Mouse (Mus musculus) embryonic fibroblast, embryonic 13.5 days (primary cell): ENCODE results near the gene Rnf150. TPM values are rescaled to one million over a fixed set of nuclear protein-coding genes. Genes with fewer than 3 reads are reported as not detected.

Source experiments
- H3K27ac ChIP-seq: 2 replicates; pipeline ENCODE4 v1.5.1; 2012; ENCODE audit warnings: low read length, control low read depth, inconsistent platforms; ENCODE audit not compliant: insufficient read depth
- H3K4me1 ChIP-seq: 2 replicates; pipeline ENCODE4 v1.6.1; 2011; ENCODE audit warnings: low read length; ENCODE audit not compliant: control insufficient read depth, insufficient read depth
- H3K4me3 ChIP-seq: 2 replicates; pipeline ENCODE4 v1.5.1; 2011; ENCODE audit warnings: mild to moderate bottlenecking, control low read depth, low read length; ENCODE audit not compliant: insufficient read depth
- CTCF ChIP-seq: IDR thresholded peaks from 2 replicates; pipeline ENCODE4 v1.5.1; 2011; ENCODE audit warnings: mild to moderate bottlenecking, control low read depth, low read length, moderate library complexity, borderline replicate concordance; ENCODE audit not compliant: insufficient read depth
- POLR2A ChIP-seq: IDR thresholded peaks from 2 replicates; pipeline ENCODE4 v1.6.1; 2011; ENCODE audit warnings: low read depth, mild to moderate bottlenecking, control low read depth, low read length, moderate library complexity
- polyA plus RNA-seq: library from polyadenylated mRNA; stranded (reverse); fragments of >200 nt; gene quantifications from 2 replicates; pipeline ENCODE4 v1.2.4, GENCODE M21; 2011; ENCODE audit warnings: low read depth; ENCODE audit not compliant: missing spikeins, insufficient read length

The Rnf150 gene
- polyA plus RNA-seq, result 31.2 and 36.3 TPM in 2 replicates

- Histone ChIP-seq H3K4me1 (peaks cover 7% of the 10 kb centered on the region), H3K27ac (peak within 1 kb of the TSS; percentile 76; the same call in 1 of the 2 replicates), H3K4me3 (peak within 1 kb of the TSS; percentile 74)
- TF ChIP-seq POLR2A (peak; percentile 54), CTCF (peak; percentile 87)
These were observed at the start of gene Rnf150 for GRCm38 (mm10) chr8:82863041-82863744. TSS of gene Rnf150 (plus strand) at chr8:82863356.

DNA sequence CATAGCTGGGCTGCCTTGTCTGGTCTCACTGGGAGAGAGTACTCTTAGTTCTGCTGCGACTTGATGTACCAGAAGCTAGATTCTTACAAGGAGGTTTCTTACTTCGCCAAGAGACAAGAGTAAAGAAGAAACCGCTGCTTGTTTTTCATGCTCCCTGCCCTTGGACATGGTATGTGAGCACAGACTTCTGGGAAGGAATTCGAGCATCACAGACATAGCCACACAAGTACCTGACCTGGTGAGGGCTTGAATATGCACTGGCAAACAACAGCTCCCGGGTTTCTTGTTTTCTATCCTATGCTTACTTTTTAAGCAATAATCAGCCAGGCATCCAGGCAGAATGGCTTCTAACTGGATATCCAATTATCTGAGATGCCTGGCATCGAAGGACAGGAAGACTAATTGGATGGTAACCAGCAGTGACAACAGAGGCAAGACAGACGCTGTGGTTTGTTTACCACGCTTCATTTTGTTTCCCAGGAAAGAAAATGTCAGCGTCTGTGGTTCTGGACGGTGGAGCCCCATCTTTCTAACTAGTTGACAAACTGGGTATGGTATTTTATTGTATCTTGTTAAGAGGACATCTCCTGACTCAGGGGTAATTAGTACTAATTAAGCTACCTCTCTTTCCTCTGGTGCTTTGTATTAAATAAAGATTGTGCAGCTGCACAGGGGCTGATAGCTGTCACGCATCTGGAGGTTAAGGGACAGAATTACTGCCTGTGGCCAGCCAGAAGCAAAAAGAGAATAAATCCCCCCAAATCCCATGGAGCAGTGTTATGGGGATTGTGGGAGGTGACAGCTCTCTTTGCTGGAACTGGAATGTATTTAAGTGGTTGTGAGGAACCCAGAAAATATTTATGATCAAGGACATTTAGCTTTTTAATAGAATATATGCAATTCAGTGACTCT, 36.8 kb upstream of the Rnf150 start:
- TF ChIP-seq POLR2A (no peak), CTCF (no peak)
- no peaks in the 10 kb centered on the region for H3K4me1 ChIP-seq
- no peak overlapping the region for H3K27ac ChIP-seq
- H3K4me3 ChIP-seq, result no peak overlapping the region

DNA sequence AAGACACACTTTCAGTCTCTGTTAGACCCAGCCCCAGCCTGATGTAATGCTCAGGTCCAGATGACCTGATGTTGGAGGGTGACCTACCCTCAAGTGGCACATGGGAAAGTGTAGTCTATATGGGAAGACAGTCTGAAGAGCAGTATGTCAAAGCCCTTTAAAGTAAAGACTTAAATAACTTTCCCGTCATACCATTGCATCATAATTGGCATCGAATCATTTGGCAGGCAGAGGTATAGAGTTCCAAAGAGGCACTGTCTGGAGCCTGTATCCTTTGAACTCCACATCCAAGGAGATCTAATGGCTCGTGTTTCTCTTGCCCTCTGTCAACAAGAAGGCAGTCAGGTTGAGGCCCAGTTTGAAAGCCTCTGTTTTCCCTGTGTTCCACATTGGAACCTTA, 22.7 kb upstream of the Rnf150 start:
- TF ChIP-seq POLR2A (no peak), CTCF (no peak)
- Histone ChIP-seq H3K4me3 (no peak overlapping the region), H3K4me1 (no peaks in the 10 kb centered on the region), H3K27ac (no peak overlapping the region)

DNA sequence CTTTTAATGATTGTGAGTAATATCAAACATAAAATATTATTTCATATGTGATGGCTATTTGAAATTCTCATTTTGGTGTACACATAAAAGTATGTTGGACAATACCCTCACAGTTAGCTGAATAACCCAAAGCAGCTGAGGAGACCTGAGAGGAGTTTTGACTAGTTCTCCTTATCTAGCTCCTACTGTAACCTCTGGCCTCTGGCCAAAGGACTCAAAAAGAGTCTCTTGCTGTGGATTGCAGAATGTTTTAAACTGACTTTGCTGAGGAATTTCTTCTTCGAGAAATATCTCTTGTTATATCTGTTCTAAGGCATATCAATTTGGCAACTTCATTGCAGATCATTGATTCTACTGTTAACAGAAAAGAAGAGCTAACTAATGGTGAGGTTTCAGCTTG, 22.2 kb upstream of the Rnf150 start:
- Histone ChIP-seq H3K4me1 (no peaks in the 10 kb centered on the region), H3K27ac (no peak overlapping the region), H3K4me3 (no peak overlapping the region)
- TF ChIP-seq CTCF (no peak), POLR2A (no peak)

DNA sequence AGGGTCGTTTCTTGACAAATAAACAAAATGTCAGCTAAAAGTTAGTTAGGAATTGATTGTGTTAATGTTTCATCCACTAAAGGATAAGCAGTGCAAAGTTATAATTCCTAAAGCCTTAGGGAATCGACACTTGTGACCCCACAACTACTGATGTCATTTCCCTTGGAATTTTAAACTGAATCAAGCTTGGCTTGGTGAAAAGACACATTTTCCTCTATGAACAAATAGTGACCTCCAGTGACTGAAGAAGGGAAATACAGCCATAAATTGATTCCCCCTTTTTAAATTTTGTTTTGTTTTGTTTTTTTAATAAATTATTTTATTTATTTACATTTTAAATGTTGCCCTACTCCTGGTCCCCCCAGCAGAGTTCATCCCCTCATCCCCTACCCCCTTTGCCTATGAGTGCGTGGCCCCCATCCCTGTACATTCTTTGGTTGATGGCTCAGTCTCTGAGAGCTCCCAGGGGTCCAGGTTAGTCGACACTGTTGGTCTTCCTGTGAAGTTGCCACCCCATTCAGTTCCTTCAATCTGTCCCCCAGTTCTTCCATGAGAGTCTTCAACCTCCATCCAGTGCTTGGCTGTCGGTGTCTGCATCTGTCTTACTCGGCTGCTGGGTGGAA, 21.5 kb upstream of the Rnf150 start:
- no peak overlapping the region for H3K4me3 ChIP-seq
- no peak overlapping the region for H3K27ac ChIP-seq
- H3K4me1 ChIP-seq, result peaks cover 2% of the 10 kb centered on the region; the same call in 1 of the 2 replicates
- TF ChIP-seq POLR2A, result no peak
- no peak for TF ChIP-seq CTCF

DNA sequence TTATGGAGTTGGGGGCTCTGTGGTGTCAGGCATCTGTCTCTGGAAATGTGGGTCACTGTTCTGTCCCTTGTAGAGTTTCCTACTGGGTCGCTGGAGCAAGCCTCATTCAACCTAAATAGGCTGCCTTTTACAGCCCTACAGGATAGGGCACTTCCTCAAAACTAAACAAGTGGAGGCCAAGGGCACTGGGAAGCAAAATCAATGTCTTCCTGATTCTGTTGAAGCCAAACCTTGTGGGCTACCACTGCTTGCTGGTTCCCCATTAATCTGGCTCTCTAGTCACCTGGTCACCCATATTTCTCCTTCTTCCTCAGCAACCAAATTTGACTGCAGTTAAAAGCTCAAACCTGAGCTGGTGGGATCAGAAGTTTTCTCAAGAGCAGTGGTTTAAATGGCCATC, 19.5 kb upstream of the Rnf150 start:
- TF ChIP-seq CTCF (no peak), POLR2A (no peak)
- no peak overlapping the region for H3K4me3 ChIP-seq
- no peak overlapping the region for H3K27ac ChIP-seq
- H3K4me1 ChIP-seq, result peaks cover 2% of the 10 kb centered on the region; the same call in 1 of the 2 replicates

- no peak for TF ChIP-seq CTCF
- TF ChIP-seq POLR2A, result no peak
- Histone ChIP-seq H3K4me3 (no peak overlapping the region), H3K4me1 (peaks cover 2% of the 10 kb centered on the region; the same call in 1 of the 2 replicates), H3K27ac (no peak overlapping the region)
These were observed 18.7 kb upstream of the Rnf150 start for GRCm38 (mm10) chr8:82844413-82844812.

DNA sequence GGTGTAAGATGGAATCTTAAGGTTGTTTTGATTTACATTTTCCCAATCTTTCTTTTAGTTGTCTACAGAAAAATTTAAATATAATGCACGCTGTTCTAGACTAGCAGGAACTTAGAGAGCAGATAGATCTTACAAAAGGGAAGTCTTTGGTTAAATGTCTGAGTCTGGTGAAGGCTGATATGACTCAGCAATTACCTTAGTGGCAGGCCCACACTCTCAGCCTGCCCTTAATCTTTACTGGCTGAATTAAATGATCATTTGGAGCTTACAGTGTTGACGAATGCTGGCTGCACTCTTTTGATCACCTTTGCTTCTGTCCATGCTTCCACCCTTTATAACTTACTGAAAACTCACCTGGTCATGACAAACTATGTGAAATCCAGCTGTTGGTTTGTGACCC, 17.1 kb upstream of the Rnf150 start:
- TF ChIP-seq POLR2A (no peak), CTCF (no peak)
- Histone ChIP-seq H3K4me3 (no peak overlapping the region), H3K27ac (no peak overlapping the region), H3K4me1 (peaks cover 4% of the 10 kb centered on the region; the same call in 1 of the 2 replicates)

DNA sequence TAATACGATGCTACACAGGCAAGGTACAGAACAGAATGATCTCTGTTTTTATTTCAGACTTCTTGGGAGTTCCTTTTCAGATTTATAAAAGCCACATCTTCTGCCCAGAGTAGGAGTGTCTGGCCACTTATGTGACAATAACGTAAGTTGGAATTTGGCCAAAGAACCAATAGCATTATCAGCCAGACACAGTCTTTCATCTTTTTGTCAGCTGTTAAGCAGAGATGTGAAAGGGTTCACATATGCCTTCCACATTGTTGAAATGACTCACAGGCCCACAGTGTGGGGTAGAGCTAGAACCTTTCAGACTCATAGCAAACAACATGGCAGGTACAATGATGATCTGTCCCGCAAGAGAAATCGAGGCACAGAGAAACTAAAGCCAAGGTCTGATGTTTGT, 16.4 kb upstream of the Rnf150 start:
- Histone ChIP-seq H3K4me3 (no peak overlapping the region), H3K4me1 (peaks cover 4% of the 10 kb centered on the region; the same call in 1 of the 2 replicates), H3K27ac (no peak overlapping the region)
- no peak for TF ChIP-seq CTCF
- no peak for TF ChIP-seq POLR2A
